Mouse (Mus musculus) skeletal muscle tissue, adult 2 months (tissue): ENCODE measurements around the gene Bcl9l.

Experiments
- DNase-seq: peaks from one replicate; pipeline ENCODE4 v3.0.0-alpha.2; 2012; ENCODE audit warnings: low read depth, low spot score

Bcl9l gene

GRCm38 (mm10) chr9:44497624-44498377, 15.2 kb downstream of the Bcl9l start:
- no peak for DNase-seq

DNA sequence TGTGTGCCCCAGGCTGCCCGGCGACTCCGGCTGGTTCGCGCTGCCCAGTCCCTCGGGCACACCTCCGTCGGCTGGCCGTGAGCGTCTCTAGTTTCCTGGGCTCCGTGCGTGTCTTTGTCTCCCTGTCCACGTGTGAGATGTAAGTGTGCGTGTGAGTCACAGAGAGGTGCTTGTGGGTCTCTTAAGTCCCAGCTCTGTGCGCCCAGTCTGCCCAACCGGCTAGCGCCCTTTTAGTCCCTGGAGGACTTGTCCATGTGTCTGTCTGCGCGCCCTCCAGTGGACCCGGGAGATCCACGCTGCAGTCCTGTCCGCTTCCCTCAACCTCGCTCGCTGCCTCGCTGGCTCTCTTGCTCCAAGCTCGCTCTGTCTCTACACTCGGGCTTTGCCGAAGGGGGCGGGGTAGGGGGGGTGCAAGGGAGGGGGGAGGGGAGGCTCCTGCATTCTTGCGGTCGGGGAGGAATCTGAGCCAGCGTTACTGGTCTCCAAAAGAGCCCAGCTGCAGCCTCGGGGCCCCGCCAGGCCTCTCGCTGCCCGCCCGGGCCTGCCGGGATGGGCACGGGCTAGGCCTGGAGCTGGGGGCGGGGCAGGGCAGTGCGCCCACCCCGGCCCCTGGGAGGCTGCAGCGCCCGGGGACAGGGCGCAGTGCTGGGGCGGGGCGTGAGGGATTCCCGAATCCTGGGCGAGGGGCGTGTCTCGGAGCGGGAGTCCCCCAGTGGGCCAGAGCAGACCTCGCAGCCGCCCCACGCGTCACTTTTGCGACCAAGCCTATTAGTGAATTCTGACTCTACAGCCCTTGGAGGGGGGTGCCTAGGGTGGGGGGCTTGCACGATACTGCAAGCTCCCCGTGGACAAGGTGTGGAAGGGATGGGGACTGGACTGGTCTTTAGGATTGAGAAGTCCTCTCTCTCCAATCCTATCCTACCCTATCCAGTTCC, 16.1 kb downstream of the Bcl9l start:
- DNase-seq: peak; percentile 81

DNA sequence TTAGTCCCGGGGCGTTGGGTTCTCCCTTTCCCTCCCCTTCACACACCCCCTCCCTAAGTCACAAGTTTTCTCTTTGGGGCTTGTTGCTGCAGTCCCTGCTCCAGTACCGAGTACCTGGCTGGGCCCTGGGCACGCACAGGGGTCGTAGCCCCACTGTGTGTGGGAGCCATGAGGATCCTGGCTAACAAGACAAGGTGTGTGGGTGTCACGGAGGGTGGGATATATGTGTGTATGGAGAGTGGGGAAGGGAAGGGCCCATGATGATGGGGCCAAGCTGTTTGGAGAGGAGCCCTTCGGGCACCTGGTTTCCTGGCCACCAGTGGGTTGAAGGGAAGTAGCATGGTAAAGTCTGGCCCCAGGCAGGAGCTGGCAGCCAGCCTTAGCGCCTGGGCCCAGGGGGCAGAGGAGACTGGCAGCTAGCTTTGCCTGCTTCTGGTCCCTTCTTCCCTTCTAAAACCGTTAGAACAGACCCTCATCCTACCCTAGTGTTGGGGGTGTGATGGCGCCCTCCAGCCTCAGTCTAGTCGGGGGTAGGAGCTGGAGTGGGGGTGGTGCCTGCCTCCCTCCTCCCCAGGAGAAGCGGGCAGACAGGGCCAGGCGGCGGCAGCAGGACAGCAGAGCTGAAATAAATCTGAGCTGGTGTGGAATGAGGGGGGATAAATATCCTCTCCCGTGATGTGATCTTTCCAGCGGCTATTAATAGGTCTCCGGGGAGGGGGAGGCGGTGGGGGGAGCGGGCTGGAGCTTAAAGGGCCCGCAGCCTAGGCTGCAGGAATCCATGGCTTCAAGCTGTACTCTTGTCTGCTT, 16.9 kb downstream of the Bcl9l start:
- peak; percentile 90 for DNase-seq

DNA sequence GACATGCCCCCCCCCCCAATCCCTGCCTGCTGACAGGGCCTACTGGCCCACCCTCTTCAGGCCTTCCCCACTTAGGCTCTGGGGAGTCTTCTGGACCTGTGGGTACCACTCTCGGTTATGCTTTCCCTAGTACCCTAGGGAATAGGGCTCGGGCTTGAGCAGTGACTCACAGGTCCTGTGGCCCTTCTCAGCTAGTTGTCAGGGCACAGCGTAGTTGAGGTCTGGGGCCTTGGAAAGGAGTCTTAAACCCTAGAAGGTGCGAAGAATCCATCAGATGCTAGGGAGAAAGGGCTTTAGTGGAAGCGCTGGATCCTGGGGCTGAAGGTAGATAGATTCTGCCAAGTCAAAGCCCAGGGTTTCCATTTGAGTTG, 17.5 kb downstream of the Bcl9l start:
- DNase-seq: no peak

GRCm38 (mm10) chr9:44500638-44501175, 18.1 kb downstream of the Bcl9l start:
- DNase-seq: no peak

- DNase-seq: no peak
Observed at GRCm38 (mm10) chr9:44501206-44501879, 18.7 kb downstream of the Bcl9l start.

- DNase-seq: peak; percentile 80
Observed at GRCm38 (mm10) chr9:44502006-44502405, 19.4 kb downstream of the Bcl9l start.

GRCm38 (mm10) chr9:44504893-44505823, 22.5 kb downstream of the Bcl9l start:
- no peak for DNase-seq

- DNase-seq: no peak
Observed at GRCm38 (mm10) chr9:44505824-44506467, 23.3 kb downstream of the Bcl9l start.

GRCm38 (mm10) chr9:44506566-44506965, 23.9 kb downstream of the Bcl9l start:
- no peak for DNase-seq

DNA sequence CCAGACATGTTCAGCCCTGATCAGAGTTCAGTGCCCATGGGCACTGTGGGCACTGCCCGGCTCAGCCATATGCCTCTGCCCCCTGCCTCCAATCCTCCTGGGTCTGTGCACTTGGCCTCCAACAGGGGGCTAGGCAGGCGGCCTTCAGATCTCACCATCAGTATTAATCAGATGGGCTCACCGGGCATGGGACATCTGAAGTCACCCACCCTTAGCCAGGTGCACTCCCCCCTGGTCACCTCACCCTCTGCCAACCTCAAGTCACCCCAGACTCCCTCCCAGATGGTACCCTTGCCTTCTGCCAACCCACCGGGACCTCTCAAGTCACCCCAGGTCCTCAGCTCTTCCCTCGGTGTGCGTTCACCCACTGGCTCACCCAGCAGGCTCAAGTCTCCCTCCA, 24.7 kb downstream of the Bcl9l start:
- DNase-seq: no peak

- no peak for DNase-seq
Observed at GRCm38 (mm10) chr9:44508124-44508619, 25.5 kb downstream of the Bcl9l start.

- DNase-seq: no peak
Observed at GRCm38 (mm10) chr9:44508721-44509486, 26.3 kb downstream of the Bcl9l start.

DNA sequence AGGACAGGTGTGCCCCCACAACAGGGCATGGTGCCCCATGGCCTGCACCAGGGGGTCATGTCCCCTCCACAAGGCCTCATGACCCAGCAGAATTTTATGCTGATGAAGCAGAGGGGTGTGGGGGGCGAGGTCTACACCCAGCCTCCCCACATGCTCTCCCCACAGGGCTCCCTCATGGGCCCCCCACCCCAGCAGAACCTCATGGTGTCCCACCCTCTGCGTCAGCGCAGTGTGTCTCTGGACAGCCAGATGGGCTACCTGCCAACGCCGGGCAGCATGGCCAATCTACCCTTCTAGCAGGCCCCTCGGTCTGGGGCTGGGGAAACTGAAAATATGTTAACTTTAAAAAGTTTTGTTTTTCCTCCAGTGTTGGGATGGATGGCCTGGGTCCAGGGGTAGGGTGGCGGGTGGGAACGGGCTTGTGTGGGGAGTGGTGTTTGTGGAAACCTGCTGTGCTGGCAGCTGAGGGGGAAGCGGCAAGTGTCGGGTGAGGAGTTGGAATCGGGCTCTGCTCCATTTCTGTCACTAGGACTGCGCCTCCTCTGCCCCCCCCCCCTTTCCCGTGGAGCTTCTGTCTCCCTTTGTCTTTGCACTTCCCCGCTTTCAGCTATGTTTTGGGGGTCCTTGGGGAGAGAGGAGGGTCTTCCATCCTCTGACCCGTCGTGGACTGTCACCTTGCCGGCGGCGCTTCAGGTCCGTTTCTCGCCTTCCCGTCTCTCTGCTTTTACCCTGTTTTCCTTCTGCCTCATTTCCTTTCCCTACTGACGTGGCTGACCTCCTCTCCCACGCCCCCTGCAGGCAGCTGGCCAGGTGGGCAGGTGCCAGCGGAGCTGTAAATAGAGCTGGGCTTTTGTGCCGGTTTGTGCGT, 27.1 kb downstream of the Bcl9l start:
- DNase-seq: no peak

GRCm38 (mm10) chr9:44510355-44510871, 27.8 kb downstream of the Bcl9l start:
- no peak for DNase-seq

DNA sequence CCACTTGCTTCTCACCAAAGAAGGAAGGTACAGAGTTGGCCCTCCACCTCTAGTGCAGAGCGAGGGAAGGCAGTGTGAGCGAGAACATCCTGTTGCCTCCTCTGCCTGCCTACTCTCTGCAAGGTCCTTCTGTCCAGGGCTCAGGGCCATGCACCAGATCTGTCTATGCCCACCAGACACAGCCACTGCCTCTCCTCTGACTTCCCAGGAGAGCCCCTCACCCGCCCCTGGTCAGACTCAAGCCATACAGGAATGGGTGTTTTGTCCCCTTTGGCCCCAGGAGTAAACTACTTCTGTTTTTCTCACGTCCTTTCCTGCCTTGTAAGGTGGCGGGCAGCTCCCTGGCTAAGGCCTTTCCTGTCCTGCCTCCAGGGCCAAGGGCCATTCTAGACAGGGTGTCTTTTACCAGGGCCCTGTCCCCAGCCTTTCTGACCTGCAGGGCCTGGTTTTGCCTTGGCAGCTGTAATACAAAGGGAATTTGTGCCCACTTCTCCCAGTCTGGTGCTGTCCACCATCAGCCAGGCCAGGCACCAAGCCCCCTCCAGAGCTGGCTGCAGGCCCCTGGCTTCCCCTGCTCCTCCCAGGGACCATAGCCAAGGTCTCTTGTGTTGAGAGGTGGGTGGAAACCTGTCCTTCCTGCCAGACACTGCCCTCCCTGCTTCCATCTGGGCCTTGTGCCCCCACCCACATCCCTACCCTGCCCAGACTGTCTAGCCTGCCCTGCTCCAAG, 28.4 kb downstream of the Bcl9l start:
- no peak for DNase-seq
